19 mouse cellular contexts compared by ENCODE assay signal in genomic region chr3:74945137-74945536, GRCm38 (mm10).
"Had no signal": no experiment of that assay in that cellular context is flagged by ENCODE, and none has a peak within 500 bp of the region (broad histone marks: within the 10 kb centered on the region; RNA-seq: fewer than 3 reads in every experiment).

No protein-coding gene starts in this region.

- H3K4me2 ChIP-seq: lung, embryonic 14.5 days; midbrain, embryonic 12.5 days; neural tube, embryonic 13.5 days; neural tube, embryonic 15.5 days had no signal

- H3K4me3 ChIP-seq: midbrain, embryonic 10.5 days; midbrain, embryonic 12.5 days; myocyte; neural tube, embryonic 13.5 days; neural tube, embryonic 15.5 days had no signal

- ATAC-seq: midbrain, embryonic 16.5 days had no signal

- H3K9ac ChIP-seq: lung, embryonic 14.5 days; midbrain, embryonic 12.5 days; neural tube, embryonic 13.5 days; neural tube, embryonic 15.5 days had no signal

- H3K4me1 ChIP-seq: midbrain, embryonic 10.5 days; midbrain, embryonic 12.5 days; neural tube, embryonic 13.5 days; neural tube, embryonic 15.5 days had no signal

- H3K27ac ChIP-seq: midbrain, embryonic 10.5 days; midbrain, embryonic 12.5 days; neural tube, embryonic 13.5 days; neural tube, embryonic 15.5 days had no signal

- DNase-seq: lung, adult 18-20 months; lung, embryonic 14.5 days; lung, postnatal 10 days; lung, postnatal 4 days; midbrain, embryonic 14.5 days; retina, postnatal 1 day; right cerebral cortex, adult 18-20 months; right cerebral cortex, postnatal 25 days; right cerebral cortex, postnatal 4 days; spleen, adult 18-20 months; thymus, adult 18-20 months; thymus, postnatal 14 days; thymus, postnatal 36 days had no signal

- H3K27me3 ChIP-seq: midbrain, embryonic 12.5 days; neural tube, embryonic 13.5 days; neural tube, embryonic 15.5 days had no signal

- H3K36me3 ChIP-seq: midbrain, embryonic 10.5 days; midbrain, embryonic 12.5 days; neural tube, embryonic 13.5 days; neural tube, embryonic 15.5 days had no signal

- H3K9me3 ChIP-seq: midbrain, embryonic 10.5 days; midbrain, embryonic 12.5 days; neural tube, embryonic 13.5 days; neural tube, embryonic 15.5 days had no signal
